Mouse (Mus musculus): Measurements from ENCODE around the gene Dcp1a. TPM values are rescaled to one million over a fixed set of nuclear protein-coding genes. Genes with fewer than 3 reads are reported as not detected.
"Not testable (repeated sequence)": the region's sequence is repeated elsewhere in the genome, so short reads cannot be mapped to it uniquely, and the experiment has no call there.

The Dcp1a gene
- total and polyA plus RNA-seq, 3 experiments, result 20.6 to 39.0 (median 30.1) TPM

- DNase-seq, result no peak
These were observed 40.0 kb downstream of the Dcp1a start for GRCm38 (mm10) chr14:30519323-30519722.

GRCm38 (mm10) chr14:30523356-30523755, 44.0 kb downstream of the Dcp1a start:
- no peak for DNase-seq

- DNase-seq, result no peak
These were observed 49.1 kb downstream of the Dcp1a start for GRCm38 (mm10) chr14:30528392-30528791.

- no peak for DNase-seq
These were observed 49.6 kb downstream of the Dcp1a start for GRCm38 (mm10) chr14:30528961-30529360.

- DNase-seq, result no peak
These were observed 50.1 kb downstream of the Dcp1a start for GRCm38 (mm10) chr14:30529454-30529853.

GRCm38 (mm10) chr14:30530726-30531269, 51.5 kb downstream of the Dcp1a start:
- no peak for DNase-seq

GRCm38 (mm10) chr14:30531431-30531830, 52.1 kb downstream of the Dcp1a start:
- no peak for DNase-seq

- peak; percentile 69 for DNase-seq
These were observed 52.6 kb downstream of the Dcp1a start for GRCm38 (mm10) chr14:30531896-30532295.

- DNase-seq, result peak; percentile 74
These were observed 54.6 kb downstream of the Dcp1a start for GRCm38 (mm10) chr14:30533780-30534450.

- peak; percentile 97 for DNase-seq
These were observed 62.2 kb downstream of the Dcp1a start for GRCm38 (mm10) chr14:30541541-30541940.

- not testable (repeated sequence) for DNase-seq
These were observed 64.0 kb downstream of the Dcp1a start for GRCm38 (mm10) chr14:30543331-30543730.

- peak; percentile 88 for DNase-seq
These were observed 68.9 kb downstream of the Dcp1a start, which contains the start of gene Tkt for GRCm38 (mm10) chr14:30548131-30548720. Gene Tkt, plus strand, starts transcription at chr14:30548359.

GRCm38 (mm10) chr14:30548965-30549776, 69.8 kb downstream of the Dcp1a start:
- peak; percentile 98 for DNase-seq

GRCm38 (mm10) chr14:30549777-30550149, 70.4 kb downstream of the Dcp1a start:
- DNase-seq, result peak; percentile 56

- DNase-seq, result no peak
These were observed 71.1 kb downstream of the Dcp1a start for GRCm38 (mm10) chr14:30550232-30551070.

- DNase-seq, result no peak
These were observed 72.2 kb downstream of the Dcp1a start for GRCm38 (mm10) chr14:30551509-30551908.

- no peak for DNase-seq
These were observed 72.6 kb downstream of the Dcp1a start for GRCm38 (mm10) chr14:30551981-30552380.

- DNase-seq, result peak; percentile 62
These were observed 73.8 kb downstream of the Dcp1a start for GRCm38 (mm10) chr14:30553185-30553584.

GRCm38 (mm10) chr14:30556651-30557050, 77.3 kb downstream of the Dcp1a start:
- no peak for DNase-seq

GRCm38 (mm10) chr14:30557730-30558129, 78.4 kb downstream of the Dcp1a start:
- DNase-seq, result peak; percentile 53

GRCm38 (mm10) chr14:30559321-30559850, 80.1 kb downstream of the Dcp1a start:
- no peak for DNase-seq

All from adrenal gland, adult 2 months (tissue).